Mouse (Mus musculus) midbrain, postnatal 0 days (tissue): Measurements from ENCODE around the gene Itgax. TPM values are rescaled to one million over a fixed set of nuclear protein-coding genes. Genes with fewer than 3 reads are reported as not detected.

ENCODE experiments used
- ATAC-seq: fragments of 200-750 bp; cut with Nextera tagmentation; 2 replicates; pipeline ENCODE4 v1.8.0; 2017; ENCODE audit warnings: moderate number of reproducible peaks, mild to moderate bottlenecking, moderate TSS enrichment, moderate library complexity; ENCODE audit not compliant: low FRiP score
- DNase-seq: peaks from one replicate; pipeline ENCODE4 v3.0.0-alpha.2; 2015; ENCODE audit warnings: low spot score
- H3K27ac ChIP-seq: fragments of 300-500 bp; sonication (generic); 2 replicates; pipeline ENCODE4 v1.5.1; 2014; ENCODE audit warnings: low read depth, mild to moderate bottlenecking, low read length, mixed read lengths
- H3K27me3 ChIP-seq: fragments of 300-500 bp; sonication (generic); 2 replicates; pipeline ENCODE4 v1.6.1; 2014; ENCODE audit warnings: low read length, control low read depth, mixed read lengths; ENCODE audit not compliant: insufficient read depth
- H3K36me3 ChIP-seq: fragments of 300-500 bp; sonication (generic); 2 replicates; pipeline ENCODE4 v1.6.1; 2014; ENCODE audit warnings: low read length, control low read depth, mixed read lengths; ENCODE audit not compliant: insufficient read depth
- H3K4me1 ChIP-seq: fragments of 300-500 bp; sonication (generic); 2 replicates; pipeline ENCODE4 v1.6.1; 2014; ENCODE audit warnings: mild to moderate bottlenecking, control low read depth, antibody characterized with exemption, low read length, mixed read lengths; ENCODE audit not compliant: insufficient read depth
- H3K4me2 ChIP-seq: fragments of 300-500 bp; sonication (generic); 2 replicates; pipeline ENCODE4 v1.6.1; 2014; ENCODE audit warnings: low read depth, mild to moderate bottlenecking, low read length, mixed read lengths; ENCODE audit not compliant: poor library complexity, severe bottlenecking
- H3K4me3 ChIP-seq: fragments of 300-500 bp; sonication (generic); 2 replicates; pipeline ENCODE4 v1.5.1; 2014; ENCODE audit warnings: low read depth, mild to moderate bottlenecking, low read length, moderate library complexity
- H3K9ac ChIP-seq: fragments of 300-500 bp; sonication (generic); replicated peaks from 2 replicates; pipeline ENCODE4 v1.6.1; 2014; ENCODE audit warnings: mild to moderate bottlenecking, low read length, moderate library complexity, mixed read lengths; ENCODE audit not compliant: poor library complexity, severe bottlenecking
- H3K9me3 ChIP-seq: fragments of 300-500 bp; sonication (generic); 2 replicates; pipeline ENCODE4 v1.6.1; 2016; ENCODE audit warnings: low read length, control low read depth
- CTCF ChIP-seq: IDR thresholded peaks from 2 replicates; pipeline ENCODE4 v1.5.1; 2016; ENCODE audit warnings: antibody characterized with exemption, mild to moderate bottlenecking
- WGBS: fragments of 180-500 bp; shearing (Covaris S2); extraction: QIAGEN DNeasy Blood & Tissue Kit; methylation state at CpG from one replicate; pipeline ENCODE4 v1.1.7; 2014; 5-methylcytosine and 5-hydroxymethylcytosine counted together
- polyA plus RNA-seq: library from polyadenylated mRNA; unstranded; fragments of >200 nt; fragmentation: Nextera tagmentation; extraction: Ambion mirVana; gene quantifications from 2 replicates; pipeline ENCODE4 v1.2.1, GENCODE M21; 2015
- total RNA-seq: library from RNA; depleted of rRNA; stranded (reverse); fragments of >200 nt; gene quantifications from 2 replicates; pipeline ENCODE4 v1.2.3, GENCODE M21; 2014; rRNA removed

Gene Itgax
- total and polyA plus RNA-seq, 2 experiments from 2014 or later: not detected

- Histone ChIP-seq H3K9me3 (no peaks in the 10 kb centered on the region), H3K4me3 (no peak overlapping the region), H3K9ac (no peak overlapping the region), H3K4me2 (no peak overlapping the region), H3K36me3 (no peaks in the 10 kb centered on the region), H3K4me1 (no peaks in the 10 kb centered on the region), H3K27me3 (no peaks in the 10 kb centered on the region), H3K27ac (no peak overlapping the region)
- TF ChIP-seq CTCF: no peak
- ATAC-seq: no peak
- no peak for DNase-seq
- 65% methylated on average over 2 of the region's 2 CpGs for WGBS
These were observed 49.0 kb downstream of the Itgax start for GRCm38 (mm10) chr7:128178385-128178784.

- 78% methylated on average over 7 of the region's 7 CpGs for WGBS
- no peak overlapping the region for H3K27ac ChIP-seq
- DNase-seq (no peak), ATAC-seq (no peak)
- H3K4me3 ChIP-seq: no peak overlapping the region
- no peak overlapping the region for H3K9ac ChIP-seq
- no peak for TF ChIP-seq CTCF
- no peak overlapping the region for H3K4me2 ChIP-seq
- no peaks in the 10 kb centered on the region for H3K27me3 ChIP-seq
- H3K36me3 ChIP-seq: no peaks in the 10 kb centered on the region
- H3K4me1 ChIP-seq: no peaks in the 10 kb centered on the region
- no peaks in the 10 kb centered on the region for H3K9me3 ChIP-seq
These were observed 50.8 kb downstream of the Itgax start for GRCm38 (mm10) chr7:128180126-128180525.

- ATAC-seq: no peak
- 70% methylated on average over 6 of the region's 6 CpGs for WGBS
These were observed 51.2 kb downstream of the Itgax start for GRCm38 (mm10) chr7:128180546-128180945.

GRCm38 (mm10) chr7:128181691-128182090 lies 52.3 kb downstream of the Itgax start:
- H3K27me3 ChIP-seq: no peaks in the 10 kb centered on the region
- H3K4me1 ChIP-seq: no peaks in the 10 kb centered on the region
- 92% methylated on average over 10 of the region's 10 CpGs for WGBS
- no peak for TF ChIP-seq CTCF
- H3K4me2 ChIP-seq: no peak overlapping the region
- no peak for ATAC-seq
- no peaks in the 10 kb centered on the region for H3K9me3 ChIP-seq
- H3K27ac ChIP-seq: no peak overlapping the region
- H3K9ac ChIP-seq: no peak overlapping the region
- H3K4me3 ChIP-seq: no peak overlapping the region
- no peak for DNase-seq
- no peaks in the 10 kb centered on the region for H3K36me3 ChIP-seq

More at GRCm38 (mm10) chr7:128180546-128180945, 51.2 kb downstream of the Itgax start:
- H3K9me3 ChIP-seq: no peaks in the 10 kb centered on the region
- no peak overlapping the region for H3K4me3 ChIP-seq
- H3K27me3 ChIP-seq: no peaks in the 10 kb centered on the region
- no peaks in the 10 kb centered on the region for H3K36me3 ChIP-seq
- DNase-seq: no peak
- H3K4me2 ChIP-seq: no peak overlapping the region
- no peak overlapping the region for H3K27ac ChIP-seq
- no peak overlapping the region; the same call in 1 of the 2 replicates for H3K9ac ChIP-seq
- no peaks in the 10 kb centered on the region for H3K4me1 ChIP-seq
- TF ChIP-seq CTCF: no peak

Other genes with a start within 250 kb of the Itgax start
- gene Prss53, start 238.6 kb upstream of the Itgax start, total RNA-seq: 0.55 and 1.0 TPM in 2 replicates
- 0.77 and 0.82 TPM in 2 replicates for gene Prss53, start 238.6 kb upstream of the Itgax start, polyA plus RNA-seq
- gene Gm21974, start 234.1 kb upstream of the Itgax start, total RNA-seq: 0.16 TPM in 1 of 2 replicates, not detected in the other
- gene Gm21974, start 234.1 kb upstream of the Itgax start, polyA plus RNA-seq: not detected in 2 replicates
- 22.7 and 30.3 TPM in 2 replicates for gene Vkorc1, start 233.9 kb upstream of the Itgax start, total RNA-seq
- gene Vkorc1, start 233.9 kb upstream of the Itgax start, polyA plus RNA-seq: 61.2 and 62.8 TPM in 2 replicates
- gene Bckdk, start 225.5 kb upstream of the Itgax start, total RNA-seq: 47.8 and 77.7 TPM in 2 replicates
- 52.7 and 63.7 TPM in 2 replicates for gene Bckdk, start 225.5 kb upstream of the Itgax start, polyA plus RNA-seq
- 28.1 and 33.7 TPM in 2 replicates for gene Kat8, start 217.0 kb upstream of the Itgax start, total RNA-seq
- 34.8 TPM in 2 replicates for gene Kat8, start 217.0 kb upstream of the Itgax start, polyA plus RNA-seq
- 0.90 and 2.7 TPM in 2 replicates for gene Prss8, start 199.4 kb upstream of the Itgax start, total RNA-seq
- gene Prss8, start 199.4 kb upstream of the Itgax start, polyA plus RNA-seq: 0.37 and 0.69 TPM in 2 replicates
- gene Prss36, start 182.8 kb upstream of the Itgax start, total RNA-seq: 6.1 and 20.1 TPM in 2 replicates
- 13.3 and 15.5 TPM in 2 replicates for gene Prss36, start 182.8 kb upstream of the Itgax start, polyA plus RNA-seq
- gene Fus, start 162.1 kb upstream of the Itgax start, total RNA-seq: 29.3 and 41.9 TPM in 2 replicates
- 207 and 244 TPM in 2 replicates for gene Fus, start 162.1 kb upstream of the Itgax start, polyA plus RNA-seq
- gene Pycard, start 135.7 kb upstream of the Itgax start, total RNA-seq: 4.3 and 6.6 TPM in 2 replicates
- 7.8 and 10.8 TPM in 2 replicates for gene Pycard, start 135.7 kb upstream of the Itgax start, polyA plus RNA-seq
- 0.19 and 0.77 TPM in 2 replicates for gene Trim72, start 125.6 kb upstream of the Itgax start, total RNA-seq
- gene Trim72, start 125.6 kb upstream of the Itgax start, polyA plus RNA-seq: not detected in 2 replicates
- gene Itgam, start 66.9 kb upstream of the Itgax start, total RNA-seq: 2.4 and 2.6 TPM in 2 replicates
- gene Itgam, start 66.9 kb upstream of the Itgax start, polyA plus RNA-seq: 0.90 and 0.98 TPM in 2 replicates
- gene Gm49368, start 66.9 kb upstream of the Itgax start, total RNA-seq: not detected in 2 replicates
- not detected in 2 replicates for gene Gm49368, start 66.9 kb upstream of the Itgax start, polyA plus RNA-seq
- 0.05 TPM in 1 of 2 replicates, not detected in the other for gene Itgad, start 24.8 kb downstream of the Itgax start, total RNA-seq
- gene Itgad, start 24.8 kb downstream of the Itgax start, polyA plus RNA-seq: 0.21 TPM in 1 of 2 replicates, not detected in the other
- gene Cox6a2, start 76.8 kb downstream of the Itgax start, total RNA-seq: not detected in 2 replicates
- gene Cox6a2, start 76.8 kb downstream of the Itgax start, polyA plus RNA-seq: 3.3 and 3.8 TPM in 2 replicates
- gene Armc5, start 107.8 kb downstream of the Itgax start, total RNA-seq: 15.0 and 19.9 TPM in 2 replicates
- 15.2 and 15.9 TPM in 2 replicates for gene Armc5, start 107.8 kb downstream of the Itgax start, polyA plus RNA-seq
- gene 9130023H24Rik, start 108.5 kb downstream of the Itgax start, total RNA-seq: 3.6 and 6.3 TPM in 2 replicates
- 4.2 and 4.4 TPM in 2 replicates for gene 9130023H24Rik, start 108.5 kb downstream of the Itgax start, polyA plus RNA-seq
- gene Tgfb1i1, start 117.3 kb downstream of the Itgax start, total RNA-seq: 14.4 and 20.2 TPM in 2 replicates
- 18.2 and 23.0 TPM in 2 replicates for gene Tgfb1i1, start 117.3 kb downstream of the Itgax start, polyA plus RNA-seq
- gene Slc5a2, start 136.1 kb downstream of the Itgax start, total RNA-seq: not detected in 2 replicates
- gene Slc5a2, start 136.1 kb downstream of the Itgax start, polyA plus RNA-seq: 0.36 TPM in 1 of 2 replicates, not detected in the other
- gene BC017158, start 168.6 kb downstream of the Itgax start, total RNA-seq: 27.7 and 28.0 TPM in 2 replicates
- 17.9 and 18.3 TPM in 2 replicates for gene BC017158, start 168.6 kb downstream of the Itgax start, polyA plus RNA-seq